Comparison of ENCODE assay signal across 14 mouse cellular contexts in genomic region chr11:89078996-89079680, GRCm38 (mm10). TPM values are rescaled to one million over a fixed set of nuclear protein-coding genes. Genes with fewer than 3 reads are reported as not detected.
DNase-seq lines count a peak whose midpoint lies in the region; TF ChIP-seq lines count a peak whose summit lies in the region.
"Had no signal": no experiment of that assay in that cellular context is flagged by ENCODE, and none has a peak within 500 bp of the region (broad histone marks: within the 10 kb centered on the region; RNA-seq: fewer than 3 reads in every experiment).

No protein-coding gene starts in this region.

- H3K9me3 ChIP-seq in megakaryocyte, embryonic 14.5 days: no peaks in the 10 kb centered on the region
- H3K9me3 ChIP-seq: G1E; midbrain, embryonic 12.5 days had no signal

- no peak overlapping the region for H3K4me3 ChIP-seq in bone marrow, adult 2 months (replicated peaks; ENCODE audit: control insufficient read depth, low read depth, low read length)
- H3K4me3 ChIP-seq in megakaryocyte, embryonic 14.5 days (replicated peaks): peak overlapping the region; percentile 46
- no peak overlapping the region for H3K4me3 ChIP-seq in thymus, adult 2 months (ENCODE audit: control insufficient read depth, insufficient read depth, low read length)
- H3K4me3 ChIP-seq: midbrain, embryonic 12.5 days had no signal

- DNase-seq in cerebellum, adult 18-20 months: peak; percentile 89 to 91
- DNase-seq in thymus, adult 2 months: peak; percentile 58
- DNase-seq in frontal cortex, postnatal 10 days (ENCODE audit: low spot score in 2 of 2): no peak
- DNase-seq in embryo, embryonic 11 days: no peak
- no peak for DNase-seq in kidney, postnatal 36 days
- DNase-seq: lung, adult 2 months; right cerebral cortex, postnatal 25 days had no signal

- H3K4me1 ChIP-seq in bone marrow, adult 2 months (ENCODE audit: control insufficient read depth, insufficient read depth, low read length): peaks cover 4% of the 10 kb centered on the region; the same call in 1 of the 2 replicates
- H3K4me1 ChIP-seq in megakaryocyte, embryonic 14.5 days: peaks cover 28% of the 10 kb centered on the region
- H3K4me1 ChIP-seq in thymus, adult 2 months (replicated peaks; ENCODE audit: control insufficient read depth, insufficient read depth, low read length): peaks cover 72% of the 10 kb centered on the region

- H3K27me3 ChIP-seq in megakaryocyte, embryonic 14.5 days (replicated peaks): peaks cover 6% of the 10 kb centered on the region
- H3K27me3 ChIP-seq in thymus, adult 2 months (ENCODE audit: control insufficient read depth, insufficient read depth, low read length): no peaks in the 10 kb centered on the region

- 11% methylated on average over 16 of the region's 16 CpGs for WGBS in bone marrow, adult 2 months
- 13% methylated on average over 16 of the region's 16 CpGs for WGBS in thymus, adult 2 months

- TF ChIP-seq POLR2A in bone marrow, adult 2 months (IDR thresholded peaks at IDR 0.05; ENCODE audit: borderline replicate concordance, control insufficient read depth, low read depth, low read length): no peak
- TF ChIP-seq POLR2A in thymus, adult 2 months (IDR thresholded peaks at IDR 0.05; ENCODE audit: control insufficient read depth, extremely low read depth, insufficient read depth, low read length, poor library complexity): 0 out of 2 replicates have a peak, but pooled peaks have one; percentile 17

- TF ChIP-seq CTCF in bone marrow, adult 2 months (IDR thresholded peaks at IDR 0.05; ENCODE audit: control insufficient read depth, insufficient read depth, low read length): no peak
- no peak for TF ChIP-seq CTCF in thymus, adult 2 months (IDR thresholded peaks at IDR 0.05; ENCODE audit: borderline replicate concordance, control insufficient read depth, extremely low read depth, insufficient read depth, low read length, poor library complexity)

- peak overlapping the region; percentile 83 for H3K27ac ChIP-seq in bone marrow, adult 2 months (ENCODE audit: control insufficient read depth, insufficient read depth, low read depth, low read length, poor library complexity)
- peak overlapping the region; percentile 96 for H3K27ac ChIP-seq in thymus, adult 2 months (ENCODE audit: control insufficient read depth, insufficient read depth, low read length)
- H3K27ac ChIP-seq: midbrain, embryonic 12.5 days had no signal

- no peaks in the 10 kb centered on the region for H3K36me3 ChIP-seq in megakaryocyte, embryonic 14.5 days (replicated peaks; ENCODE audit: low read length)
- peaks cover 3% of the 10 kb centered on the region; the same call in 1 of the 2 replicates for H3K36me3 ChIP-seq in thymus, adult 2 months (ENCODE audit: control insufficient read depth, insufficient read depth, low read length)
- H3K36me3 ChIP-seq: G1E; midbrain, embryonic 12.5 days had no signal

RNA-seq across cellular contexts. Expression of gene Gm525, which starts 5.5 kb away (rescaled TPM):
- polyA plus RNA-seq in bone marrow, adult 2 months (2011; ENCODE audit: insufficient read depth, insufficient read length, low replicate concordance, missing spikeins): not detected in 2 replicates
- polyA plus RNA-seq in megakaryocyte, embryonic 14.5 days (2012; ENCODE audit: insufficient read depth, low replicate concordance): not detected in 2 replicates
- 25.8 and 35.9 TPM in 2 replicates for polyA plus RNA-seq in thymus, adult 2 months (2012; rRNA removed)
- polyA plus RNA-seq: activated CD4-positive, CD25-positive, alpha-beta regulatory T cell, adult 4 months; G1E; hindbrain, embryonic 16.5 days; midbrain, embryonic 12.5 days; neural tube, embryonic 14.5 days had no signal

RNA-seq across cellular contexts. Expression of gene Dgke, which starts 12.5 kb away (rescaled TPM):
- 1.9 and 2.0 TPM in 2 replicates for polyA plus RNA-seq in bone marrow, adult 2 months (2011; ENCODE audit: insufficient read depth, insufficient read length, low replicate concordance, missing spikeins)
- polyA plus RNA-seq in megakaryocyte, embryonic 14.5 days (2012; ENCODE audit: insufficient read depth, low replicate concordance): 0.70 TPM in 1 of 2 replicates, not detected in the other
- polyA plus RNA-seq in thymus, adult 2 months (2012; rRNA removed): 81.2 and 84.0 TPM in 2 replicates

Comparison
In these comparisons a context has a peak if more than half of its experiments do, and no peak if none do; other contexts are left out.
1. DNase-seq: peak in cerebellum, adult 18-20 months (2 of 2) and thymus, adult 2 months (single experiment); none in frontal cortex, postnatal 10 days (0 of 2), embryo, embryonic 11 days (single experiment) and kidney, postnatal 36 days (0 of 2).
2. RNA of gene Gm525, which starts 5.5 kb away (polyA plus RNA-seq): 25.8 to 35.9 TPM in thymus, adult 2 months; not detected in bone marrow, adult 2 months and not detected in megakaryocyte, embryonic 14.5 days; every median in the first group is over 10 times any median in the second.
3. RNA of gene Dgke, which starts 12.5 kb away (polyA plus RNA-seq): 81.2 to 84.0 TPM in thymus, adult 2 months; 1.9 to 2.0 TPM in bone marrow, adult 2 months and 0.70 TPM in megakaryocyte, embryonic 14.5 days; every median in the first group is over 10 times any median in the second.